Mouse (Mus musculus): ENCODE measurements around the gene Tdrkh.
A peak's percentile ranks its signal among the peaks of the same experiment; 100 is the strongest.

Gene Tdrkh

GRCm38 (mm10) chr3:94413031-94413679 lies at the start of gene Tdrkh:
Gene Tdrkh (plus strand): TSS chr3:94413273.
- peak; percentile 98 for DNase-seq

GRCm38 (mm10) chr3:94363291-94364153 lies 49.6 kb upstream of the Tdrkh start:
- DNase-seq, result peak; percentile 47

GRCm38 (mm10) chr3:94364154-94364526 lies 48.9 kb upstream of the Tdrkh start:
- DNase-seq, result no peak

GRCm38 (mm10) chr3:94366761-94367160 lies 46.3 kb upstream of the Tdrkh start:
- peak; percentile 64 for DNase-seq

- no peak for DNase-seq
These were observed 45.6 kb upstream of the Tdrkh start for GRCm38 (mm10) chr3:94367511-94367910.

- no peak for DNase-seq
These were observed 44.4 kb upstream of the Tdrkh start for GRCm38 (mm10) chr3:94368631-94369030.

GRCm38 (mm10) chr3:94369709-94370108 lies 43.4 kb upstream of the Tdrkh start:
- no peak for DNase-seq

- DNase-seq, result peak; percentile 55
These were observed 41.4 kb upstream of the Tdrkh start for GRCm38 (mm10) chr3:94371637-94372036.

GRCm38 (mm10) chr3:94372038-94372437 lies 41.0 kb upstream of the Tdrkh start:
- DNase-seq, result no peak

- DNase-seq, result no peak
These were observed 40.4 kb upstream of the Tdrkh start, which contains the start of gene Rorc for GRCm38 (mm10) chr3:94372641-94373040. Gene Rorc (plus strand): TSS chr3:94372794.

- DNase-seq, result peak; percentile 26
These were observed 40.0 kb upstream of the Tdrkh start for GRCm38 (mm10) chr3:94373090-94373489.

GRCm38 (mm10) chr3:94373597-94374011 lies 39.5 kb upstream of the Tdrkh start:
- no peak for DNase-seq

- DNase-seq, result no peak
These were observed 38.4 kb upstream of the Tdrkh start for GRCm38 (mm10) chr3:94374636-94375035.

- DNase-seq, result no peak
These were observed 37.9 kb upstream of the Tdrkh start for GRCm38 (mm10) chr3:94375146-94375545.

GRCm38 (mm10) chr3:94375861-94376260 lies 37.2 kb upstream of the Tdrkh start:
- no peak for DNase-seq

GRCm38 (mm10) chr3:94377028-94377923 lies 35.8 kb upstream of the Tdrkh start:
- DNase-seq, result no peak

GRCm38 (mm10) chr3:94379831-94380510 lies 33.1 kb upstream of the Tdrkh start:
- DNase-seq, result no peak

- DNase-seq, result no peak
These were observed 30.8 kb upstream of the Tdrkh start for GRCm38 (mm10) chr3:94382308-94382707.

- no peak for DNase-seq
These were observed 29.6 kb upstream of the Tdrkh start for GRCm38 (mm10) chr3:94383476-94383875.

- DNase-seq, result no peak
These were observed 26.4 kb upstream of the Tdrkh start for GRCm38 (mm10) chr3:94386671-94387070.

GRCm38 (mm10) chr3:94387391-94387790 lies 25.7 kb upstream of the Tdrkh start:
- DNase-seq, result no peak

- no peak for DNase-seq
These were observed 25.0 kb upstream of the Tdrkh start for GRCm38 (mm10) chr3:94388047-94388446.

- no peak for DNase-seq
These were observed 23.7 kb upstream of the Tdrkh start for GRCm38 (mm10) chr3:94389420-94389819.

All from right cerebral cortex, postnatal 14 days (tissue).